Mouse (Mus musculus) embryonic facial prominence, embryonic 12.5 days (tissue): ENCODE data around the gene Spata5. TPM values are rescaled to one million over a fixed set of nuclear protein-coding genes. Genes with fewer than 3 reads are reported as not detected.
A peak's percentile ranks its signal among the peaks of the same experiment; 100 is the strongest.
"Not testable (repeated sequence)": the region's sequence is repeated elsewhere in the genome, so short reads cannot be mapped to it uniquely, and the experiment has no call there.

Experiments
- ATAC-seq: fragments of 200-750 bp; cut with Nextera tagmentation; 2 replicates; pipeline ENCODE4 v1.8.0; 2017; ENCODE audit not compliant: insufficient number of reproducible peaks, insufficient read depth, low FRiP score, low TSS enrichment
- H3K27ac ChIP-seq: fragments of 300-500 bp; sonication (generic); 2 replicates; pipeline ENCODE4 v1.5.1; 2016; ENCODE audit warnings: mild to moderate bottlenecking
- H3K27me3 ChIP-seq: fragments of 300-500 bp; sonication (generic); 2 replicates; pipeline ENCODE4 v1.6.1; 2016; ENCODE audit warnings: mild to moderate bottlenecking, moderate library complexity
- H3K36me3 ChIP-seq: fragments of 300-500 bp; sonication (generic); 2 replicates; pipeline ENCODE4 v1.6.1; 2016; ENCODE audit warnings: mild to moderate bottlenecking
- H3K4me1 ChIP-seq: fragments of 300-500 bp; sonication (generic); 2 replicates; pipeline ENCODE4 v1.6.1; 2016
- H3K4me2 ChIP-seq: fragments of 300-500 bp; sonication (generic); replicated peaks from 2 replicates; pipeline ENCODE4 v1.6.1; 2016; ENCODE audit warnings: mild to moderate bottlenecking, moderate library complexity
- H3K4me3 ChIP-seq: fragments of 300-500 bp; sonication (generic); 2 replicates; pipeline ENCODE4 v1.5.1; 2016; ENCODE audit warnings: mild to moderate bottlenecking
- H3K9ac ChIP-seq: fragments of 300-500 bp; sonication (generic); 2 replicates; pipeline ENCODE4 v1.6.1; 2016; ENCODE audit warnings: mild to moderate bottlenecking, moderate library complexity
- H3K9me3 ChIP-seq: fragments of 300-500 bp; sonication (generic); 2 replicates; pipeline ENCODE4 v1.6.1; 2016; ENCODE audit warnings: mild to moderate bottlenecking, moderate library complexity
- WGBS: fragments of 180-500 bp; shearing (Covaris S2); methylation state at CpG from one replicate; pipeline ENCODE4 v1.1.7; 2016; 5-methylcytosine and 5-hydroxymethylcytosine counted together
- polyA plus RNA-seq: library from polyadenylated mRNA; unstranded; fragments of >200 nt; fragmentation: Nextera tagmentation; extraction: Ambion mirVana; gene quantifications from 2 replicates; pipeline ENCODE4 v1.2.1, GENCODE M21; 2016

The Spata5 gene
- polyA plus RNA-seq, 1 experiment from 2014 or later: 50.0 TPM

GRCm38 (mm10) chr3:37585967-37586730 lies 166.5 kb downstream of the Spata5 start:
- peak; percentile 47; the same call in 1 of the 2 replicates for ATAC-seq
- H3K4me2 ChIP-seq: peak overlapping the region; percentile 39

GRCm38 (mm10) chr3:37586731-37587578 lies 167.3 kb downstream of the Spata5 start:
- ATAC-seq: no peak
- Histone ChIP-seq H3K9me3 (no peaks in the 10 kb centered on the region), H3K27ac (peak overlapping the region; percentile 76), H3K4me1 (peaks cover 15% of the 10 kb centered on the region), H3K4me2 (peak overlapping the region; percentile 39), H3K36me3 (no peaks in the 10 kb centered on the region), H3K4me3 (0 out of 2 replicates have a peak overlapping the region, but pooled peaks have one; percentile 12), H3K9ac (0 out of 2 replicates have a peak overlapping the region, but pooled peaks have one; percentile 24), H3K27me3 (no peaks in the 10 kb centered on the region)
- 29% methylated on average over 16 of the region's 16 CpGs for WGBS

More at GRCm38 (mm10) chr3:37585967-37586730, 166.5 kb downstream of the Spata5 start:
- H3K27me3 ChIP-seq: no peaks in the 10 kb centered on the region
- H3K4me3 ChIP-seq: 0 out of 2 replicates have a peak overlapping the region, but pooled peaks have one; percentile 12
- 0 out of 2 replicates have a peak overlapping the region, but pooled peaks have one; percentile 24 for H3K9ac ChIP-seq
- peak overlapping the region; percentile 76 for H3K27ac ChIP-seq
- H3K9me3 ChIP-seq: no peaks in the 10 kb centered on the region
- WGBS: 14% methylated on average over 15 of the region's 15 CpGs
- peaks cover 15% of the 10 kb centered on the region for H3K4me1 ChIP-seq
- H3K36me3 ChIP-seq: no peaks in the 10 kb centered on the region

- no peak for ATAC-seq
- Histone ChIP-seq H3K4me2 (no peak overlapping the region), H3K27ac (no peak overlapping the region), H3K27me3 (no peaks in the 10 kb centered on the region), H3K4me3 (no peak overlapping the region), H3K9ac (no peak overlapping the region), H3K9me3 (no peaks in the 10 kb centered on the region), H3K4me1 (peaks cover 4% of the 10 kb centered on the region; the same call in 1 of the 2 replicates), H3K36me3 (no peaks in the 10 kb centered on the region)
- WGBS: 73% methylated on average over 10 of the region's 10 CpGs
Measured at GRCm38 (mm10) chr3:37595721-37596120, 176.0 kb downstream of the Spata5 start.

- no peaks in the 10 kb centered on the region for H3K27me3 ChIP-seq
- no peak overlapping the region for H3K4me3 ChIP-seq
- H3K27ac ChIP-seq: no peak overlapping the region; the same call in 1 of the 2 replicates
- H3K9me3 ChIP-seq: no peaks in the 10 kb centered on the region
- H3K36me3 ChIP-seq: no peaks in the 10 kb centered on the region
- no peak overlapping the region for H3K4me2 ChIP-seq
- WGBS: 47% methylated on average over 6 of the region's 6 CpGs
- no peak overlapping the region for H3K9ac ChIP-seq
- peaks cover 4% of the 10 kb centered on the region; the same call in 1 of the 2 replicates for H3K4me1 ChIP-seq
- no peak; the same call in 1 of the 2 replicates for ATAC-seq
Measured at GRCm38 (mm10) chr3:37596519-37596918, 176.8 kb downstream of the Spata5 start.

GRCm38 (mm10) chr3:37597200-37597599 lies 177.5 kb downstream of the Spata5 start:
- Histone ChIP-seq H3K9ac (no peak overlapping the region), H3K4me3 (no peak overlapping the region), H3K9me3 (no peaks in the 10 kb centered on the region), H3K27me3 (no peaks in the 10 kb centered on the region), H3K27ac (no peak overlapping the region), H3K4me1 (peaks cover 4% of the 10 kb centered on the region; the same call in 1 of the 2 replicates), H3K36me3 (no peaks in the 10 kb centered on the region), H3K4me2 (no peak overlapping the region)
- 66% methylated on average over 5 of the region's 5 CpGs for whole genome bisulfite sequencing
- no peak for ATAC-seq

GRCm38 (mm10) chr3:37599641-37600040 lies 179.9 kb downstream of the Spata5 start:
- not testable (repeated sequence) for H3K4me1 ChIP-seq, H3K4me3 ChIP-seq, H3K36me3 ChIP-seq, H3K9ac ChIP-seq, H3K27ac ChIP-seq, H3K27me3 ChIP-seq, H3K4me2 ChIP-seq, ATAC-seq, H3K9me3 ChIP-seq
- 94% methylated on average over 14 of the region's 14 CpGs for WGBS

GRCm38 (mm10) chr3:37602356-37602755 lies 182.7 kb downstream of the Spata5 start:
- Histone ChIP-seq H3K4me2 (no peak overlapping the region), H3K9ac (no peak overlapping the region), H3K27ac (no peak overlapping the region), H3K9me3 (no peaks in the 10 kb centered on the region), H3K4me1 (peaks cover 4% of the 10 kb centered on the region; the same call in 1 of the 2 replicates), H3K36me3 (no peaks in the 10 kb centered on the region), H3K4me3 (no peak overlapping the region), H3K27me3 (no peaks in the 10 kb centered on the region)
- 96% methylated on average over 9 of the region's 9 CpGs for WGBS
- ATAC-seq: no peak

GRCm38 (mm10) chr3:37602890-37603289 lies 183.2 kb downstream of the Spata5 start:
- 85% methylated on average over 7 of the region's 7 CpGs for WGBS
- no peaks in the 10 kb centered on the region for H3K36me3 ChIP-seq

GRCm38 (mm10) chr3:37603541-37603940 lies 183.8 kb downstream of the Spata5 start:
- no peak for ATAC-seq
- no peak overlapping the region for H3K27ac ChIP-seq

More at GRCm38 (mm10) chr3:37602890-37603289, 183.2 kb downstream of the Spata5 start:
- H3K27ac ChIP-seq: no peak overlapping the region
- peaks cover 4% of the 10 kb centered on the region; the same call in 1 of the 2 replicates for H3K4me1 ChIP-seq
- no peak overlapping the region for H3K4me2 ChIP-seq
- H3K9ac ChIP-seq: no peak overlapping the region
- H3K27me3 ChIP-seq: no peaks in the 10 kb centered on the region
- no peak for ATAC-seq
- H3K9me3 ChIP-seq: no peaks in the 10 kb centered on the region
- no peak overlapping the region for H3K4me3 ChIP-seq

GRCm38 (mm10) chr3:37604976-37605875 lies 185.5 kb downstream of the Spata5 start:
- no peak for ATAC-seq
- no peaks in the 10 kb centered on the region for H3K36me3 ChIP-seq
- no peaks in the 10 kb centered on the region for H3K9me3 ChIP-seq
- H3K4me3 ChIP-seq: no peak overlapping the region
- H3K4me2 ChIP-seq: no peak overlapping the region
- 59% methylated on average over 13 of the region's 13 CpGs for WGBS
- H3K4me1 ChIP-seq: peaks cover 4% of the 10 kb centered on the region; the same call in 1 of the 2 replicates
- H3K9ac ChIP-seq: no peak overlapping the region
- no peaks in the 10 kb centered on the region for H3K27me3 ChIP-seq
- no peak overlapping the region for H3K27ac ChIP-seq

More at GRCm38 (mm10) chr3:37603541-37603940, 183.8 kb downstream of the Spata5 start:
- Histone ChIP-seq H3K4me2 (no peak overlapping the region), H3K36me3 (no peaks in the 10 kb centered on the region), H3K4me3 (no peak overlapping the region), H3K27me3 (no peaks in the 10 kb centered on the region), H3K9me3 (no peaks in the 10 kb centered on the region), H3K4me1 (peaks cover 4% of the 10 kb centered on the region; the same call in 1 of the 2 replicates), H3K9ac (no peak overlapping the region)
- WGBS: 74% methylated on average over 3 of the region's 3 CpGs

GRCm38 (mm10) chr3:37605876-37606238 lies 186.2 kb downstream of the Spata5 start:
- Histone ChIP-seq H3K9me3 (no peaks in the 10 kb centered on the region), H3K36me3 (no peaks in the 10 kb centered on the region), H3K27ac (no peak overlapping the region), H3K4me3 (no peak overlapping the region), H3K9ac (no peak overlapping the region), H3K27me3 (no peaks in the 10 kb centered on the region), H3K4me2 (no peak overlapping the region), H3K4me1 (peaks cover 4% of the 10 kb centered on the region; the same call in 1 of the 2 replicates)
- WGBS: 89% methylated on average over 10 of the region's 10 CpGs
- no peak for ATAC-seq
